Mouse (Mus musculus) lung, adult 18-20 months (tissue): Measurements from ENCODE around the gene Trmt10a.
A peak's percentile ranks its signal among the peaks of the same experiment; 100 is the strongest.

Experiments
- DNase-seq, 2 experiments: peaks; one replicate each; pipeline ENCODE4 v3.0.0; 2022; ENCODE audit warnings: mixed read lengths in 2 of 2

Gene Trmt10a

DNA sequence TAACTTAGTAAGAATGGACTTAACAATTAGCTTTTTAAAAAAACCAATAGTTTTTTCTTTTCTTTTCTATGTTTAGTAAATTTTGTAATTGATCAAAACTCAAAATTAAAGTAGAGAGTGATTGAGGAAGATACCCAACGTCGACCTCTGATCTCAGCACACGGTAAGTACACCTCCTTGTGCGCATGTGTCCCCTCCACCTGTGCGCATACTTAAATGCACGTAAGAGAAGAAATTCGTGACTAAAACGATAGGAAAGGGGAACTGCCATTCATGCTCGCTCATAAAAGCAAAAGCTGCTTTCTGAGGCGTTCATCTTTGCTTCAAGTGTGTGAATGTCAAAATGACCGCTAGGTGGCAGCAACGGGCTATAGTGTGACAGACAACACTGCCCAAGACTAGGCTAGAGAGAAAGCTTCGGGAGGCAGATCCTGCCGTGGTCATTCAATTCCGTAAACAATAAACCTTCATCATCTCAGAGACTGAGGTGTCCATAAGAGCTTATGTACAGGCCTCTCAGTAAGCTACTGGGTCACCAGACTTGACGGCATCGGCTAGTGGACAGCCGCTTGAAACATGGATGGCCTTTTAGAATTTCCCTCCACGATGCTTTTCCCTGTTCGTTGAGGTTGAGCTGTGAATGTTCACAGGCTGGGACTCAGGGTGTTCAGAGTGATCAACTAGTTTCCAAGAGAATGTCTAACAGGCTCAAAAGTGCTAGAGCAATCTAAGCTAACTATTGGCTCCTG is 54.9 kb downstream of the Trmt10a start:
- peak; percentile 72 to 80 for DNase-seq

DNA sequence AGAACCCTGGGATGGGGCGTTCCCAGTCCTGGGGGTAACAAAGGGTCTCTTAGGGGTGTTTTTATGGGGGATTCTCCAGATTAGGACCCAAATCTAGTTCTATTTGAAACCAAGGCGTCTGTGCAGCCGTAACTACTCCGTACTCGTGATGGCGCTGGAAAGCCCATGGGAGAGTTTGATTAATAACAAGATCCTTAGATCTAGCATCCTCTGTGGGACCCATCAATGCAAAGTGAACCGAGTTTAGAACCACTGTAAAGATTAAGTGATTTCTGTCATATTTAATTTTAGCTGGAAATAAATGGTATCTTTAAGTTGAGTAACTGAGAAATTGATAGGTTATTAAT is 55.4 kb downstream of the Trmt10a start:
- DNase-seq, result no peak

DNA sequence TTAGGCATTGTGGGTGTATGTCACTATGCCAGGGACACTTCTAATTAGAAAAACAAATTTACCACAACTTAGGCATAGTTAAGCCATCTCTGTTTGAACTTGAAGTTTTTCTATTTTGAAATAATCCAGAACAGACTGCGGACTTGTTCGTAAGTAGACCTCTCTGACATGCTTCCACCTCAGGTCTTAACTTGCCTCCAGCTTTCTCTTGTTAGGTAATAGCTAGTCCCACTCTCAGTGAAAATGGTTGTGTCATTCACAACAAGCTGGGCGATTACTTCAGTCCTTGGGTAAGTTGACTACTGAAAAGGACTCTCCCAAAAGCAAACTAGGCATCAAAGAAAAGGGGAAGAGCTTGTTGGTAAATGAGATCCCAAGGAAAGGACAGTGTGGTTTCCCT is 65.6 kb downstream of the Trmt10a start:
- no peak for DNase-seq
